Mouse (Mus musculus): ENCODE data around the gene Arl11. TPM values are rescaled to one million over a fixed set of nuclear protein-coding genes. Genes with fewer than 3 reads are reported as not detected.

Gene Arl11
- polyA plus RNA-seq, 1 experiment, result 0.42 TPM

DNA sequence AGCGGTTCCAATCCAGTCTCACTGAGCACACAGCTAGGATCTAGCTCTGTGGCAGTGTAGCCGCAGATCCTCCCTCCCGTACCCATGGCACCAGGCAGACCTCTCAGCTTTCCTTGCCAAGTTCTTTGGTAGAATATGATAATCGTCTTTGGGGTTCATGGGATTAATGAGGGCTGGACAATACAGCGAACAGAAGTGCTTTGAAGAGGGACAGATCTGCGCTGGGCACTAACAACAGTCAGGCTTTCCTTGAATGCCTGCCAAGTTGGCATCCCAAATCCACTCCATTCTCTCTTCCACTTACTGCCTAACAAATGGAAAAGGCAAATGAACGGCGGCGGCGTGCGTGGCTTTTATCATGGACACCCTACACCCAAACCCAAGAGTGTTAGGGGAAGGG, 21.0 kb downstream of the Arl11 start:
- DNase-seq (ENCODE audit: low read depth), result peak; percentile 96
- no peak for TF ChIP-seq POLR2A (IDR thresholded peaks at IDR 0.05; ENCODE audit: borderline replicate concordance, extremely low read depth, insufficient read depth, insufficient read length, poor library complexity, severe bottlenecking)

DNA sequence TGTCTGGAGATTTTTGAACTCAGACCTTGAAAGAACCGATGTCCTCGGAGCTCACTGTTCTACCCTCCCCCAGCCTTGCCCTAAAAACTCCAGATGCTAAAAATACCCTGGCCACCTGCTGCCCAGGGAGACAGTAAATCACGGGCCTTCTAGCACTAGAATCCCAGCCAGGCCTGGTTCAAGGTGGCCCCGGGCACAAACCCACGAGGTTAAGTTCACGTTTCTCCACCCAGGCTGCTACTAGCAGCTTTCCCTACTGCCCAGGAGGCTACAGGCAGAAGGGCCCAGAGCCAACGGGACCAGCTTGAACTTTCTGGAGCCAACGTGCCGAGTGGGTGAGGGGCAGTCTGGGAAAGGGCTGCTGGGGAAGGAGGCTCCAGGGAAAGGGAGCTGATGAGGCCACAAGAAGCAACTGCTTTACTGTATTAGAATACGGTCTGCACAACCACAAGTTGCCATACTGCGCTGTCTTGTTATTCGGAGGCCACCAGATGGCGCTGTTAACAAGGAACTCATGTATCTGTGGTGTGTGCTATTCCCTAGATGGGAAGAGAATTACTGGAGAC, 21.5 kb downstream of the Arl11 start:
- DNase-seq (ENCODE audit: low read depth), result peak; percentile 97
- TF ChIP-seq CTCF (IDR thresholded peaks at IDR 0.05; ENCODE audit: borderline replicate concordance, extremely low read depth, insufficient read depth, insufficient read length), result peak; percentile 88
- no peak for TF ChIP-seq POLR2A (IDR thresholded peaks at IDR 0.05; ENCODE audit: borderline replicate concordance, extremely low read depth, insufficient read depth, insufficient read length, poor library complexity, severe bottlenecking)

- TF ChIP-seq CTCF (IDR thresholded peaks at IDR 0.05; ENCODE audit: borderline replicate concordance, extremely low read depth, insufficient read depth, insufficient read length) (no peak), POLR2A (IDR thresholded peaks at IDR 0.05; ENCODE audit: borderline replicate concordance, extremely low read depth, insufficient read depth, insufficient read length, poor library complexity, severe bottlenecking) (no peak)
- DNase-seq (ENCODE audit: low read depth), result no peak
Observed at GRCm38 (mm10) chr14:61339381-61339780, 29.8 kb downstream of the Arl11 start.

DNA sequence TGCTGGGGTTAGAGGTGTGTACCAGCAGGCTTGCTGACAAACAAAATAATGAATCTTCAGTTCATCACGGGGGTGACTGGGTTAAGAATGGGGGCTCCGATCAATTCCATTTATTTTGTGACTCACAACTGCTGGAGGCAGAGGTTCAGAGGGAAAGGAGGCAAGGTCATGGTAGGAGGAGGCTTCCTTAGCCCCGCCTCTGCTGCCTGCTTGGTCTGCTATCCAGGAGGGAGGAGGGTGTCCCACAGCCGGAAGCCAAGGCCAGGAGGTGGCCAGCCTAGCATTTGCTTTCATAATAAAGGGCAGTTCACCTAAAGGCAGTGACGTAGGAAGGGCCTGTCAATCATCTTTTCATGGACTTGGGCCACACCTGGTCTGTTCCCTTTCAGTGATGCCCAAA, 35.0 kb downstream of the Arl11 start:
- TF ChIP-seq POLR2A (IDR thresholded peaks at IDR 0.05; ENCODE audit: borderline replicate concordance, extremely low read depth, insufficient read depth, insufficient read length, poor library complexity, severe bottlenecking) (no peak), CTCF (IDR thresholded peaks at IDR 0.05; ENCODE audit: borderline replicate concordance, extremely low read depth, insufficient read depth, insufficient read length) (no peak)
- no peak for DNase-seq (ENCODE audit: low read depth)

- peak; percentile 90 for DNase-seq (ENCODE audit: low read depth)
- TF ChIP-seq POLR2A (IDR thresholded peaks at IDR 0.05; ENCODE audit: borderline replicate concordance, extremely low read depth, insufficient read depth, insufficient read length, poor library complexity, severe bottlenecking) (no peak), CTCF (IDR thresholded peaks at IDR 0.05; ENCODE audit: borderline replicate concordance, extremely low read depth, insufficient read depth, insufficient read length) (peak; percentile 65)
Observed at GRCm38 (mm10) chr14:61346827-61347698, 37.5 kb downstream of the Arl11 start.

DNA sequence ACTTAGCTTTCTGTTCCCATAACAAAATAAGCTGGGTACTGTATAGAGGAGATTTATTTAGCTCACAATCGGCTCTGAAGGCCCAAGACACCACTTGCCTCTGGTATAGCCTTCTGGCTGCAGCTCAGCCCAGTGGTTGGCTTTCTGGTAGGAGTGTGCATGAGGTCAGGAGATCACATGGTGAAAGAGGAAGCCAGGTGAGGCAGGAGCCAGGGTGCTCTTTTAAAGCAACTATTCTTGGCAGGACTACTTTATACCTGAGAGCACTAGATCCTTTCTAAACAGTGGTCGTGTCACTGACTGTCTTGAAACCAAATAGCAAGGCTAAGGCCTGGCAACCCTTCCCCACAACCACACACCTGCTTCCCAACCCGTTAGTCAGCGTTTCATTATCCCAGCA, 40.3 kb downstream of the Arl11 start:
- DNase-seq (ENCODE audit: low read depth), result no peak
- TF ChIP-seq POLR2A (IDR thresholded peaks at IDR 0.05; ENCODE audit: borderline replicate concordance, extremely low read depth, insufficient read depth, insufficient read length, poor library complexity, severe bottlenecking), result no peak
- no peak for TF ChIP-seq CTCF (IDR thresholded peaks at IDR 0.05; ENCODE audit: borderline replicate concordance, extremely low read depth, insufficient read depth, insufficient read length)

GRCm38 (mm10) chr14:61350808-61351207, 41.3 kb downstream of the Arl11 start:
- TF ChIP-seq POLR2A (IDR thresholded peaks at IDR 0.05; ENCODE audit: borderline replicate concordance, extremely low read depth, insufficient read depth, insufficient read length, poor library complexity, severe bottlenecking) (no peak), CTCF (IDR thresholded peaks at IDR 0.05; ENCODE audit: borderline replicate concordance, extremely low read depth, insufficient read depth, insufficient read length) (no peak)
- DNase-seq (ENCODE audit: low read depth), result no peak

DNA sequence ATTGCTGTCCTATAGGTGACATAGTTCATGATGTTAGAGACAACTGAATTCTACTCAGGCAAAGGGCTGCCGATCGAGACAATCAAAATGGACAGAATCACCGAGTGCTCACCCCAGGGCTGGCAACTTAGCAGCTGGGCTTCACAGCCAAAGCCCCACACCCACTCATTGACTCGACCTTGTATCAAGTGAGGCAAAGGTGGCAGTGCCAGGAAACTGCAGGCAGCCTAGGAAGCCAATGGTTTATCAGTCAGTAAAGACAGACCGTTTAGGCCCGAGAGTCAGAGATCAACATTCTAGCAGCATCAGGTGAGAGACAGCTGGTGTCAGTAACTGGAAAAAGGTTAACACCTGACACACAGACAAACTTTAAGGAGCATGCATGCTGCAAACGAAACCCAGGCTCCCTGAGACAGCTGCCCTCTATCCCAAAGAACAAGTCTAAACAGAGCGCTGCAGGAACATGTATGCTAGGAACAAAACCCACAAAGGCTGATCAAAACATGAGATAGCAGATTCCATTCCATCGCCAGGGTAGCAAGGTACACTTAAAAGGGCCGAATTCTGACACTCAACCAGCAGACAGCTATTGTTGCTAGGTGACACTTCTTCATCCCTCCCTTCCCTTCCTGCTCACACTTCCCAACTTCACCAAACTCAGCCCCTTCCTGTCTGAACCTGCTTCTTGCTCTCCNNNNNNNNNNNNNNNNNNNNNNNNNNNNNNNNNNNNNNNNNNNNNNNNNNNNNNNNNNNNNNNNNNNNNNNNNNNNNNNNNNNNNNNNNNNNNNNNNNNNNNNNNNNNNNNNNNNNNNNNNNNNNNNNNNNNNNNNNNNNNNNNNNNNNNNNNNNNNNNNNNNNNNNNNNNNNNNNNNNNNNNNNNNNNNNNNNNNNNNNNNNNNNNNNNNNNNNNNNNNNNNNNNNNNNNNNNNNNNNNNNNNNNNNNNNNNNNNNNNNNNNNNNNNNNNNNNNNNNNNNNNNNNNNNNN, 45.0 kb downstream of the Arl11 start:
- no peak for TF ChIP-seq CTCF (IDR thresholded peaks at IDR 0.05; ENCODE audit: borderline replicate concordance, extremely low read depth, insufficient read depth, insufficient read length)
- TF ChIP-seq POLR2A (IDR thresholded peaks at IDR 0.05; ENCODE audit: borderline replicate concordance, extremely low read depth, insufficient read depth, insufficient read length, poor library complexity, severe bottlenecking), result no peak
- DNase-seq (ENCODE audit: low read depth), result no peak

DNA sequence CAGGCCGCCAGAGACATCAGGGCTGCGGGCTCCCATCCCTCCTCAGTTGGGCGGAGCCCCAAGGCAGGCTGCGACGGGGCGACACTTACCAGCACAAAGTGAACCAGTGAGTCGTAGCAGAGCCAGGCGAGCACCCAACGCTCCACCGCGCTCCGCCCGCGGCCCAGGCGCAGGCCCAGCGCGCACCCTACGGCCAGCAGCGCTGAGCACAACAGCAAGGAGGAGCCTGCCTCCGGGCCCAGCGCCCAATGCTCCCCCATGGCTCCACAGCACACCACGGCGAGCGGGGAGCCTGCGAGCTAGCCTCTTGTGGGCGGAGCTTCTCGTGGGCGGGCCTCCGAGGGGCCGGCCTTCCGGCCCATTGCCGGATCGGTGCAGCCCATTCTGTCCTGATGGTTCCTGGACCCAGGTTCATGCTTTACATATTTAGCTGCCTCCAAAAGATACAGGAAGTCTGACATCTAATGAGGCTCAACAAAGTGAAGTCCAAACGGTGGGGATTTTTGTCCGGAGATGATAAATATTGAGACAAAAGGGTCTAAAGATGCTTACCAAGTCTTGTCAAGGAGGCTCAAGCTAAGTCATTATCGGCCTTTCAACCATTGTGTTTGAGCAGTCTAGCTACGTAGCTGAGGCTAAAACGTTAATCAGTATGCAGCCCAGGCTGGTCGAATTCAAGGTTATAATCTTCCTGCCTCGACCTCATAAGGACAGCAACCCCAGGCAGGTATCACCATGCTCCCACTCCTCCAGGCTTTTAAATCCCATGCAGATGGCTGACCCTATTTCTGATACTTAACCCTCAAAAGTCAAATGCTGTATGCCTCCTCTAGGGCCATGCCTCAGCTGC, 50.8 kb downstream of the Arl11 start, which contains the start of gene Ebpl:
TSS of gene Ebpl (minus strand) at position 309 of the 850 bp plus-strand sequence.
- TF ChIP-seq CTCF (IDR thresholded peaks at IDR 0.05; ENCODE audit: borderline replicate concordance, extremely low read depth, insufficient read depth, insufficient read length) (0 out of 2 replicates have a peak, but pooled peaks have one; percentile 0), POLR2A (IDR thresholded peaks at IDR 0.05; ENCODE audit: borderline replicate concordance, extremely low read depth, insufficient read depth, insufficient read length, poor library complexity, severe bottlenecking) (peak; percentile 80)
- peak; percentile 95 for DNase-seq (ENCODE audit: low read depth)

DNA sequence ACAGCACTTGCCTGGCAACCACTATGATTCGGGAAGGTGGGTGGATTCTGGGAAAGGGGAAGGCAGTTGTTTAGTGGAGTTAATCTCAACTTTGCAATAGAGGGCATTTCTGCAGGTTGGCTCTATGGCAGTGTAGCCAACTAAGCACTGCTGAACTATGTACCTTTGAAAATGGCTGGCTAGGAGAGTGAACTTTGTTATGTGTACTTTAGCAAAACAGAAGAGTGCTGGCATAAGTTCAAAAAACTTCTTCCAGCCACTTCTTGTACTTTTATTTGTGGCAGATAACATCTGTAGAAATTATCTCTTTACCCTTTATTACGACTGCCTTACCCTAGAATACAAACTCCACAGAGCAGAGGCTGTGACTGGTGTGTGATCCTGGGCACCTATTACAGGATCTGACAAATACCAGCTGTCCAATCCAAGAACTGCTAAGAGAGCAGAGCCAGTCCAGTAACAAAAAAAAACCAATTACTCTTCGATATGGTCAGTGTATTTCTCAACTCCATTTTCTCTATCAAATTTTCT, 51.5 kb downstream of the Arl11 start:
- DNase-seq (ENCODE audit: low read depth), result no peak
- TF ChIP-seq POLR2A (IDR thresholded peaks at IDR 0.05; ENCODE audit: borderline replicate concordance, extremely low read depth, insufficient read depth, insufficient read length, poor library complexity, severe bottlenecking) (no peak), CTCF (IDR thresholded peaks at IDR 0.05; ENCODE audit: borderline replicate concordance, extremely low read depth, insufficient read depth, insufficient read length) (no peak)

Other genes with a start within 250 kb of the Arl11 start
- 10.4 and 12.1 TPM in 2 replicates for gene Sacs, start 171.3 kb upstream of the Arl11 start, polyA plus RNA-seq (2012; rRNA removed)
- 0.07 and 0.10 TPM in 2 replicates for gene Sgcg, start 51.3 kb upstream of the Arl11 start, polyA plus RNA-seq (2012; rRNA removed)
- 4.2 and 4.5 TPM in 2 replicates for gene Ebpl, start 50.7 kb downstream of the Arl11 start, polyA plus RNA-seq (2012; rRNA removed)
- gene Kpna3, start 130.1 kb downstream of the Arl11 start, polyA plus RNA-seq (2012; rRNA removed), result 48.4 and 56.8 TPM in 2 replicates
- 19.7 and 20.0 TPM in 2 replicates for gene Spryd7, start 247.1 kb downstream of the Arl11 start, polyA plus RNA-seq (2012; rRNA removed)

All from brain, embryonic 14.5 days (tissue).